Mouse (Mus musculus) midbrain, postnatal 0 days (tissue): ENCODE results near the gene Zbtb8os. TPM values are rescaled to one million over a fixed set of nuclear protein-coding genes. Genes with fewer than 3 reads are reported as not detected.
A peak's percentile ranks its signal among the peaks of the same experiment; 100 is the strongest.

Experiments used
- ATAC-seq: fragments of 200-750 bp; cut with Nextera tagmentation; 2 replicates; pipeline ENCODE4 v1.8.0; 2017; ENCODE audit warnings: moderate number of reproducible peaks, mild to moderate bottlenecking, moderate TSS enrichment, moderate library complexity; ENCODE audit not compliant: low FRiP score
- DNase-seq: peaks from one replicate; pipeline ENCODE4 v3.0.0-alpha.2; 2015; ENCODE audit warnings: low spot score
- H3K27ac ChIP-seq: fragments of 300-500 bp; sonication (generic); 2 replicates; pipeline ENCODE4 v1.5.1; 2014; ENCODE audit warnings: low read depth, mild to moderate bottlenecking, low read length, mixed read lengths
- H3K27me3 ChIP-seq: fragments of 300-500 bp; sonication (generic); 2 replicates; pipeline ENCODE4 v1.6.1; 2014; ENCODE audit warnings: low read length, control low read depth, mixed read lengths; ENCODE audit not compliant: insufficient read depth
- H3K36me3 ChIP-seq: fragments of 300-500 bp; sonication (generic); 2 replicates; pipeline ENCODE4 v1.6.1; 2014; ENCODE audit warnings: low read length, control low read depth, mixed read lengths; ENCODE audit not compliant: insufficient read depth
- H3K4me1 ChIP-seq: fragments of 300-500 bp; sonication (generic); 2 replicates; pipeline ENCODE4 v1.6.1; 2014; ENCODE audit warnings: mild to moderate bottlenecking, control low read depth, antibody characterized with exemption, low read length, mixed read lengths; ENCODE audit not compliant: insufficient read depth
- H3K4me2 ChIP-seq: fragments of 300-500 bp; sonication (generic); 2 replicates; pipeline ENCODE4 v1.6.1; 2014; ENCODE audit warnings: low read depth, mild to moderate bottlenecking, low read length, mixed read lengths; ENCODE audit not compliant: poor library complexity, severe bottlenecking
- H3K4me3 ChIP-seq: fragments of 300-500 bp; sonication (generic); 2 replicates; pipeline ENCODE4 v1.5.1; 2014; ENCODE audit warnings: low read depth, mild to moderate bottlenecking, low read length, moderate library complexity
- H3K9ac ChIP-seq: fragments of 300-500 bp; sonication (generic); replicated peaks from 2 replicates; pipeline ENCODE4 v1.6.1; 2014; ENCODE audit warnings: mild to moderate bottlenecking, low read length, moderate library complexity, mixed read lengths; ENCODE audit not compliant: poor library complexity, severe bottlenecking
- H3K9me3 ChIP-seq: fragments of 300-500 bp; sonication (generic); 2 replicates; pipeline ENCODE4 v1.6.1; 2016; ENCODE audit warnings: low read length, control low read depth
- CTCF ChIP-seq: IDR thresholded peaks from 2 replicates; pipeline ENCODE4 v1.5.1; 2016; ENCODE audit warnings: antibody characterized with exemption, mild to moderate bottlenecking
- WGBS: fragments of 180-500 bp; shearing (Covaris S2); extraction: QIAGEN DNeasy Blood & Tissue Kit; methylation state at CpG from one replicate; pipeline ENCODE4 v1.1.7; 2014; 5-methylcytosine and 5-hydroxymethylcytosine counted together
- polyA plus RNA-seq: library from polyadenylated mRNA; unstranded; fragments of >200 nt; fragmentation: Nextera tagmentation; extraction: Ambion mirVana; gene quantifications from 2 replicates; pipeline ENCODE4 v1.2.1, GENCODE M21; 2015
- total RNA-seq: library from RNA; depleted of rRNA; stranded (reverse); fragments of >200 nt; gene quantifications from 2 replicates; pipeline ENCODE4 v1.2.3, GENCODE M21; 2014

The Zbtb8os gene
- total and polyA plus RNA-seq, 2 experiments from 2014 or later, result 4.1 to 15.6 TPM

DNA sequence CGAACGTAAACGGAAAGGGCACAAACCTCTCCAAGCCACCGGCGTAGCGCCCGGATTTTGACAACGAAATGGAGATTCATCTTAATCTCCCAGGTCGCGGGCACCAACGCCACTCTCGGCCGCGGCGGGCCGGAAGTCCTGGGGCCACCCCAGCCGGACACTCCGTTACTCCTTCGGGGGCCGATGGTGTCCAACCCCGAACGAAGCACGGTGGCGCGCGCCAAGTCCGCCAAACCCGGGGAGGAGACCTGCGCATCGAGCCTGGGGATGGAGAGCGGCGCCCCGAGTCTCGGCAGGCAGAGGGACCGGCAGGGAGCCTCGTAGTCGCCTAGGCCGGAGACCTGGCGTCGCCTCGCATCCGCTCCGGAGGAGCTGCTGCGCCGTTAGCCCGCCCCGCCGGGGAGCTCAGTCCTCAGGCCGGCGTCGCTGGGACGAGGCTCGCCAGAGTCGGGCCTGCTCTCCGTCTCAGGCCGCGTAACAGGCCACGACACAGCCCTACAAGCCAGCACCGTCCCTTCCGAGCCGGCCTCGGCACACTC lies 749 bp upstream of the Zbtb8os start:
- H3K9me3 ChIP-seq, result no peaks in the 10 kb centered on the region
- peak overlapping the region; percentile 94 for H3K4me3 ChIP-seq
- ATAC-seq (no peak; the same call in 1 of the 2 replicates), DNase-seq (no peak)
- TF ChIP-seq CTCF, result no peak
- H3K9ac ChIP-seq, result peak overlapping the region; percentile 87
- H3K27ac ChIP-seq, result peak overlapping the region; percentile 95
- H3K4me1 ChIP-seq, result 0 out of 2 replicates have a peak, but pooled peaks cover 11% of the 10 kb centered on the region
- no peaks in the 10 kb centered on the region for H3K36me3 ChIP-seq
- H3K27me3 ChIP-seq, result no peaks in the 10 kb centered on the region
- peak overlapping the region; percentile 66 for H3K4me2 ChIP-seq
- 0% methylated on average over 62 of the region's 62 CpGs for WGBS

DNA sequence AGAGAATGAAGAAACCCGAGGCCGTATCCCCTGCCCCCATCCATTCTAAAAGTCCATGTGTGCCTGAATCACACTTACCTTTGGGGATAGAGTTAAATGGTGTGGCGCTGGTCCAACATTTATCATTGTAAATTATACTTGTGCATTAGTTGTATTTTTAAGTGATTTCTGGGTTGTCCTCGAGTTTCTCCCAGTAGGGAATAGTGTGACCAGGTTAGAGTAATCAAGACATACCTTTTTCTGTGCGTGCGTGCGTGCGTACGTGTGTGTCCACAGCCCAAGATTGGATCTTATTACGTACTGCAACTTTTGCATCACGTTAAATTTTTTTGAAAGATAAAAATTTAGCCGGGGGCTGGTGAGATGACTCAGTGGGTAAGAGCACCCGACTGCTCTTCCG lies 796 bp downstream of the Zbtb8os start:
- TF ChIP-seq CTCF, result no peak
- WGBS, result 54% methylated on average over 14 of the region's 14 CpGs
- no peaks in the 10 kb centered on the region for H3K27me3 ChIP-seq

DNA sequence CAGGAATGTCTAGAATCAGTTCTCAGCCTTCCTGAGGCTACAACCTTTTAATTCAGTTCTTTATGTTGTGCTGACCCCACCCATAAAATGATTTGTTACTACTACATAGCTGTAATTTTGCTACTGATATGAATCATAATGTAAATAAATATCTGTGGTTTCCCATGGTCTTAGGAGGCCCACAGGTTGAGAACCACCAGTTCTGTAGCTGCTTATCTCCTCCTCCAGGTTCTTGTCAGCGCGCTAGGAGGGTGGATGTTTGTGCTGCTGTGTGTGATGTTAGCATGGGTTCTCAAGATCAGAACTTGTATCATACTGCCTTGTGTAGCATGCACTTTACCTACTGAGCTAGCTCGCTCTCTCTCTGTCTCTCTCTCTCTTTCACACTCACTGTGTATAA lies 4.2 kb downstream of the Zbtb8os start:
- DNase-seq (no peak), ATAC-seq (no peak)
- H3K4me1 ChIP-seq, result no peaks in the 10 kb centered on the region
- H3K4me3 ChIP-seq, result no peak overlapping the region
- no peak overlapping the region for H3K9ac ChIP-seq
- H3K36me3 ChIP-seq, result peaks cover 7% of the 10 kb centered on the region
- WGBS, result 98% methylated on average over 3 of the region's 3 CpGs
- TF ChIP-seq CTCF, result no peak
- no peak overlapping the region for H3K27ac ChIP-seq
- no peaks in the 10 kb centered on the region for H3K27me3 ChIP-seq
- H3K4me2 ChIP-seq, result no peak overlapping the region
- H3K9me3 ChIP-seq, result no peaks in the 10 kb centered on the region

More for the DNA sequence above, 796 bp downstream of the Zbtb8os start:
- peak overlapping the region; percentile 94 for H3K4me3 ChIP-seq
- ATAC-seq (no peak), DNase-seq (peak; percentile 6)
- peak overlapping the region; percentile 97 for H3K27ac ChIP-seq
- peak overlapping the region; percentile 50 for H3K9ac ChIP-seq
- H3K4me1 ChIP-seq, result 0 out of 2 replicates have a peak, but pooled peaks cover 11% of the 10 kb centered on the region
- H3K9me3 ChIP-seq, result no peaks in the 10 kb centered on the region
- peak overlapping the region; percentile 83 for H3K4me2 ChIP-seq
- no peaks in the 10 kb centered on the region for H3K36me3 ChIP-seq

DNA sequence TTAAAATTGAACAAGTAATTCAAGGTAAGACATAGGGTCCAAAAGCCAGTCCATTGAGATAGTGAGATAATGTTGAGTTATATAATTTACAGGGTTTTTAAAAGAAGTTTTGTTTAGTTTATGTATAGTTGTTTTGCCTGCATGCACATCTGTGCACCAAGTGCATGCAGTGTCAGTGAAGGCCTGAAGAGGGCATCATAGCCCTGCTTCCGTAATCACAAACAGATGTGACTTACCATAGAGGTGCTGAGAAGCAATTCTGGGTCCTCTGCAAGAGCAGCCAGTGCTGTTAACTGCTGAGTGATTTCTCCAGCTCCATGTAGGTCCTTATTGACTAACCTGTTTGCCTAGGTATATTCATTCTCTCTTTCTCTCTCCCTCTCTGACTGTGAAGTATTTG lies 6.4 kb downstream of the Zbtb8os start:
- WGBS, result 95% methylated on average over 1 of the region's 1 CpGs
- no peak for ATAC-seq
- H3K4me1 ChIP-seq, result no peaks in the 10 kb centered on the region
- H3K4me2 ChIP-seq, result no peak overlapping the region
- no peak for DNase-seq
- no peak overlapping the region for H3K9ac ChIP-seq
- no peaks in the 10 kb centered on the region for H3K27me3 ChIP-seq
- no peaks in the 10 kb centered on the region for H3K9me3 ChIP-seq
- H3K36me3 ChIP-seq, result peaks cover 7% of the 10 kb centered on the region
- TF ChIP-seq CTCF, result peak; percentile 37
- H3K4me3 ChIP-seq, result no peak overlapping the region
- H3K27ac ChIP-seq, result no peak overlapping the region

DNA sequence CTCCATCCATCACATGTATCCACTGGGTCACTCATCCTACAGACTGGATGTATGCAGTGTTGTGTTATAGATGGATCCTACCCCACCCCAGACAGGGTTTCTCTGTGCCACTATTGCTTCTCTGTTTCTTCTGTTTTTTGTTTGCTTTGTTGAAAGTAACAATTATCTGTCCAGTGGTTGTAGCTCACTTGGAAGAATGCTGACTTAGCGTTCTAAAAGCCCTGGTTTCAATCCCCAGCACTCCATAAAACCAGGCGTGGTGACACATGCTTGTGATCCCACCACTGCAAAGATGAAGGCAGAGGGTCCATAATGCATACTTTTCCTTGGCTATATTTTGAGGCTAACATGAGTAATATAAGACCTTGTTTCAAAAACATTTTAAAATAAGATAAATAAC lies 7.2 kb downstream of the Zbtb8os start:
- Histone ChIP-seq H3K36me3 (peaks cover 7% of the 10 kb centered on the region), H3K9ac (no peak overlapping the region), H3K4me3 (no peak overlapping the region), H3K9me3 (no peaks in the 10 kb centered on the region), H3K27ac (no peak overlapping the region), H3K27me3 (no peaks in the 10 kb centered on the region), H3K4me1 (no peaks in the 10 kb centered on the region), H3K4me2 (no peak overlapping the region)
- ATAC-seq (no peak), DNase-seq (no peak)
- 92% methylated on average over 2 of the region's 2 CpGs for WGBS
- no peak for TF ChIP-seq CTCF

DNA sequence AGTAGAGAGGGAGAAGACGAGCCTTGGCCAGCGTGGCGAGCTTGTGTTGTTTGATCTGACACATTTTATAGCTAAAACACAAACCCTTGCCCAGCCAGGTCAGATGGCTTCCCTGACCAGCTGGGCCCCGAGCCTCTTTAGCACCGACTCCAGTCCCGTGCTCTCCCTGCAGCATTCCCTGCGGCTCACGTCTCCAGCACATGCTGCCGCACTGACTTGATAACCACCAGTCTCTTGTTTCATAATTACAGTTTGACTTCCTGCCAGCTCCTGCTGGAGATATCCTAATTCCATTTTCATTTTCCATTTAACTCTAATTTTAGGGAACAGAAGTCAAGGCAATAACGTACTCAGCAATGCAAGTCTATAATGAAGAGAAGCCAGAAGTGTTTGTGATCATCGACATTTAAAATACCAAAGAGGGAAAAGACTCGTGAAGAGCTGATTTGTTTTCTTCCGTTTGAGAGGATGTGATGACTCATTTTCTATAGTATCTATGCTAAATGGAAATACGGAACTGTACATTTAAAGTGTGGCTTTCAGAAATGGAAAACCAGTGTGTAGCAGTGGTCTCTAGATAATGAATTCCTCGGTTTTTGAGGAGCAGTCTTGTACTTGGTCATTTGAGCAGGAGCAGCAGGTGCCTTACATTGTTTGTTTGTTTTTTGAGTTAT lies 11.1 kb downstream of the Zbtb8os start:
- H3K36me3 ChIP-seq, result peaks cover 11% of the 10 kb centered on the region
- no peaks in the 10 kb centered on the region for H3K27me3 ChIP-seq
- WGBS, result 90% methylated on average over 15 of the region's 15 CpGs
- no peak overlapping the region for H3K9ac ChIP-seq
- H3K4me3 ChIP-seq, result no peak overlapping the region
- TF ChIP-seq CTCF, result no peak
- no peak overlapping the region for H3K27ac ChIP-seq
- DNase-seq (no peak), ATAC-seq (no peak)
- H3K9me3 ChIP-seq, result no peaks in the 10 kb centered on the region
- H3K4me1 ChIP-seq, result no peaks in the 10 kb centered on the region
- no peak overlapping the region for H3K4me2 ChIP-seq
